Mouse (Mus musculus) olfactory bulb, adult 2 months (tissue): ENCODE data around the gene Rnf11.

Experiments
- CTCF ChIP-seq: fragments of 200-500 bp; IDR thresholded peaks from 2 replicates; pipeline ENCODE4 v1.5.1; 2012; ENCODE audit warnings: low read depth, mild to moderate bottlenecking, low read length, moderate library complexity; ENCODE audit not compliant: insufficient read depth
- POLR2A ChIP-seq: fragments of 200-500 bp; IDR thresholded peaks from 2 replicates; pipeline ENCODE4 v1.6.1; 2012; ENCODE audit warnings: mild to moderate bottlenecking, low read depth, low read length, moderate library complexity; ENCODE audit not compliant: insufficient read depth

DNA sequence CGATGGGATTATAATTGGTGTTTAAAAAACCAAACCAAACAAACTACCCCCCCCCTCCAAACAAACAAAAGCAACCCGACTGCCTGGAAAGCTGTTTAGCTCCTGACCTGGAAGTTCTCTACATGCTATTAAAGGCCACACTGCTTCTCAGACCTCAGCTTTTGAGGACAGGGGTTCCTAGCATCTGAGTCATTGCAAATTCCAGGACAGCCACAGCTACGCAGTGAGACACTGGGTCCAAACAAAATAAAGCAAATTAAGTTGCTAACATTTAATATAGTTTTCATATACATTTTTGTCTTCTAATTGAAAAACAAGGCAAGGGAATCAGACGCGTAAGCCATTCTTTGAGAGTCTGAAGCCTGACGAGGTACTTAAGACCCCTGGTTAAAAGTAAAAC is 40.1 kb downstream of the Rnf11 start:
- TF ChIP-seq CTCF (no peak), POLR2A (no peak)
